Mouse (Mus musculus) forebrain, postnatal 0 days (tissue): ENCODE data around the gene Cbx7. TPM values are rescaled to one million over a fixed set of nuclear protein-coding genes. Genes with fewer than 3 reads are reported as not detected.
A peak's percentile ranks its signal among the peaks of the same experiment; 100 is the strongest.

Experiments
- ATAC-seq: fragments of 200-750 bp; cut with Nextera tagmentation; 2 replicates; pipeline ENCODE4 v1.8.0; 2017; ENCODE audit warnings: mild to moderate bottlenecking, moderate library complexity
- DNase-seq: peaks from one replicate; pipeline ENCODE4 v3.0.0-alpha.2; 2015
- H3K27ac ChIP-seq: fragments of 300-500 bp; sonication (generic); 2 replicates; pipeline ENCODE4 v1.5.1; 2014; ENCODE audit warnings: low read depth, mild to moderate bottlenecking, antibody characterized with exemption, low read length, moderate library complexity, mixed read lengths
- H3K27me3 ChIP-seq: fragments of 300-500 bp; sonication (generic); 2 replicates; pipeline ENCODE4 v1.6.1; 2014; ENCODE audit warnings: mild to moderate bottlenecking, low read length, mixed read lengths; ENCODE audit not compliant: insufficient read depth
- H3K36me3 ChIP-seq: fragments of 300-500 bp; sonication (generic); 2 replicates; pipeline ENCODE4 v1.6.1; 2014; ENCODE audit warnings: mild to moderate bottlenecking, moderate library complexity; ENCODE audit not compliant: insufficient read depth
- H3K4me1 ChIP-seq: fragments of 300-500 bp; sonication (generic); 2 replicates; pipeline ENCODE4 v1.6.1; 2014; ENCODE audit warnings: antibody characterized with exemption; ENCODE audit not compliant: insufficient read depth
- H3K4me2 ChIP-seq: fragments of 300-500 bp; sonication (generic); 2 replicates; pipeline ENCODE4 v1.6.1; 2014; ENCODE audit warnings: low read depth, mild to moderate bottlenecking, moderate library complexity
- H3K4me3 ChIP-seq: fragments of 300-500 bp; sonication (generic); 2 replicates; pipeline ENCODE4 v1.5.1; 2014; ENCODE audit warnings: low read depth, low read length, mixed read lengths
- H3K9ac ChIP-seq: fragments of 300-500 bp; sonication (generic); 2 replicates; pipeline ENCODE4 v1.6.1; 2014; ENCODE audit warnings: mild to moderate bottlenecking
- H3K9me3 ChIP-seq: fragments of 300-500 bp; sonication (generic); 2 replicates; pipeline ENCODE4 v1.6.1; 2016; ENCODE audit warnings: low read length
- CTCF ChIP-seq: sonication (generic); IDR thresholded peaks from 2 replicates; pipeline ENCODE4 v1.5.1; 2016; ENCODE audit warnings: antibody characterized with exemption, control low read depth, low read depth
- WGBS: fragments of 180-500 bp; shearing (Covaris S2); extraction: QIAGEN DNeasy Blood & Tissue Kit; methylation state at CpG from one replicate; pipeline ENCODE4 v1.1.7; 2014; 5-methylcytosine and 5-hydroxymethylcytosine counted together
- polyA plus RNA-seq: library from polyadenylated mRNA; unstranded; fragments of >200 nt; fragmentation: Nextera tagmentation; extraction: Ambion mirVana; gene quantifications from 2 replicates; pipeline ENCODE4 v1.2.1, GENCODE M21; 2015
- total RNA-seq: library from RNA; depleted of rRNA; stranded (reverse); fragments of >200 nt; gene quantifications from 2 replicates; pipeline ENCODE4 v1.2.3, GENCODE M21; 2014

Cbx7 gene
- total and polyA plus RNA-seq, 2 experiments from 2014 or later: 3.1 to 11.1 TPM

DNA sequence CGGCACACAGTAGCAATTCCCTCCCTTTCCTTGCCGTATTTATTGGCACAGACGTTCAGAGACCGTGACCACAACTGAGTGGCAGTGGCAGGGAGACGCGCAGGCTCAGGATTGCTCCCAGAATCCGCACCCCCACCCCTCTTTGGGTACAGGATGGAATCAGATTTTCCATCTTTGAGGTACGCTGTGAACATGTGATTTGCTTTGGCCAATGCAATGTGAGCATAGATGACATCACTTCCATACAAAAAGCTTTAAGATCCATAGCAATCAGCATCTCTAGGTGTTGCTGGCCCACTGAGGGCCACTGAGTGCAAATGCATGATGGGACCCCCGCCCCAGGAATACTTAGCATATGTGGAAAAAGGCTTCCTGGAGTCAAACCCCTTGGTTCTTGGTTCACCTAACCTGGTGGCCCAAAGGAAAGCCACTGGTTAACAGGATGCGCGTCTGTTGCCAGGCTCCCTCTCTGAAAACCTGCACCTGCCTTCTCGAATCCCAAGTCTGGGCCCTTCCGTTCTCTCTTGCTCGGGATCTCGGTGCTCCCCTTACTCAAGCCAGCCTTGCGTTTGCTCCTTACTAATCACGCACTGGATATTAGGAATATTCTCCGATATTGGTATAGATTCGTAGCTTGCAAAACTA, 88.2 kb downstream of the Cbx7 start:
- H3K27me3 ChIP-seq: no peaks in the 10 kb centered on the region
- no peak for TF ChIP-seq CTCF
- H3K9ac ChIP-seq: peak overlapping the region; percentile 75
- H3K4me2 ChIP-seq: peak overlapping the region; percentile 72
- no peaks in the 10 kb centered on the region for H3K9me3 ChIP-seq
- H3K4me1 ChIP-seq: 0 out of 2 replicates have a peak, but pooled peaks cover 2% of the 10 kb centered on the region
- H3K27ac ChIP-seq: peak overlapping the region; percentile 91
- peak overlapping the region; percentile 42 for H3K4me3 ChIP-seq
- peak; percentile 83 for ATAC-seq
- no peaks in the 10 kb centered on the region for H3K36me3 ChIP-seq
- DNase-seq: peak; percentile 87
- WGBS: 15% methylated on average over 19 of the region's 19 CpGs

DNA sequence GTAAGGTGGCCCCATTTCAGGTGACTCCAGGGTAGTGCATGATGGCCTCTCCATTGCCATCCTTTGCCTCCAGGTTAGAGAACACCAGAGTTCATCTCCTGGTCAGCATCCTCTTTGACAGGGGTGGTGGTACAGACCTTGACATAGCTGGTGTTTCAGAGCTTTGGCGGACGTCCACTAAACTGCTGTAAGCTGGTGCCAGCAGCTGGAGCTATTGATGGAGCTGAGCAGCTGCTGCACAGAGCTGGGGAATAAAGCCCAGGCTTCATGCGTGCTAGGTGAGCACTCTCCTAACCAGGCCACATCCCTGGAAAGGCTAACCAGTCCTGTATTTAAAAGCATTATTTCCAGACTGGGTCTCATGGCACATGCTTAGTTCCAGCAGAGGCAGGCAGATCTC, 90.4 kb downstream of the Cbx7 start:
- WGBS: 70% methylated on average over 3 of the region's 3 CpGs
- TF ChIP-seq CTCF: no peak
- H3K36me3 ChIP-seq: no peaks in the 10 kb centered on the region
- H3K27ac ChIP-seq: no peak overlapping the region
- no peak for ATAC-seq
- 0 out of 2 replicates have a peak, but pooled peaks cover 2% of the 10 kb centered on the region for H3K4me1 ChIP-seq
- no peak overlapping the region for H3K4me2 ChIP-seq
- no peak overlapping the region for H3K4me3 ChIP-seq
- no peaks in the 10 kb centered on the region for H3K9me3 ChIP-seq
- no peak overlapping the region for H3K9ac ChIP-seq
- no peaks in the 10 kb centered on the region for H3K27me3 ChIP-seq
- no peak for DNase-seq

DNA sequence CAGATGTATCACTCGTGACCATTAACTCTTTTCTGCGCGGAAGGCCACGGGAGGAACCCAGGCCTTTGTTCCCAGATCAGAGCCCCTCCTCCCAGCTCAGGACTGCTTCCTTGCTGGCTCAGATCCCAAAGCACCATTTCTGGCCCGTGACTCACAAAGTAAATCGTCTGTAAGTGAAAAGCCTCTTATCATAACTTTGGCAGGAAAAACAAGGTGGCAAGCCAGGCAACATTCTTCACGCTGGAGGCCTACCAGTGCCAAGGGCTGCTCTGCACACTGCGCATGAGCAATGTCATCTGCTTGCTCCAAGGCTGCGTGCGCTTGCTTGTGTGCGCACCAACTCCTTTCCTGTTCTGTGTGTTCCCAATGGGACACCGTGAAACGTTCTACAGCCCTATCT, 91.6 kb downstream of the Cbx7 start:
- Histone ChIP-seq H3K9me3 (no peaks in the 10 kb centered on the region), H3K4me3 (no peak overlapping the region), H3K27ac (peak overlapping the region; percentile 36; the same call in 1 of the 2 replicates), H3K36me3 (no peaks in the 10 kb centered on the region), H3K9ac (no peak overlapping the region), H3K27me3 (no peaks in the 10 kb centered on the region), H3K4me2 (0 out of 2 replicates have a peak overlapping the region, but pooled peaks have one; percentile 18), H3K4me1 (0 out of 2 replicates have a peak, but pooled peaks cover 2% of the 10 kb centered on the region)
- no peak for TF ChIP-seq CTCF
- WGBS: 24% methylated on average over 13 of the region's 13 CpGs
- DNase-seq (peak; percentile 90), ATAC-seq (peak; percentile 19)

DNA sequence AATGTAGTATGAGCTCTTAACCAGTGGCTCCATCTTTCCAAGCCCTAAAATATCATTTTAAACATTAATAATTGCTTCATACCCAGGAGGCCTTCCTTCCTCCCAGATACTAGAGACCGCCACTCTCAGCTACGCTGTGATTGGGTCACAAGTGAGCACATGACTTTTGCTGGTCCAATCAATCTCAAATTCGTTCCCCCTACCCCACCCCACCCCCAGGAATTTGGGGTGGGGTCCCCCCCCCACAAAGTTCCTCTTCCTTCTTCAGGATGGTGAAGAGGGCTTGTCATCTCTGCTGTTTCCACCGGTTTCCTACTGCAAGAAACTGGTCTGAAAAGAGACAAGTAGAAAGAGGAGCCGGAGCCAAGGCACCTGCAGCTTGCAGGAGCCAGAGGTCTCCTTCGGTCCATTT, 92.2 kb downstream of the Cbx7 start:
- 68% methylated on average over 6 of the region's 6 CpGs for WGBS
- ATAC-seq (no peak), DNase-seq (no peak)
- H3K9ac ChIP-seq: no peak overlapping the region
- H3K36me3 ChIP-seq: no peaks in the 10 kb centered on the region
- H3K4me1 ChIP-seq: 0 out of 2 replicates have a peak, but pooled peaks cover 2% of the 10 kb centered on the region
- 0 out of 2 replicates have a peak overlapping the region, but pooled peaks have one; percentile 18 for H3K4me2 ChIP-seq
- H3K27me3 ChIP-seq: no peaks in the 10 kb centered on the region
- TF ChIP-seq CTCF: no peak
- no peaks in the 10 kb centered on the region for H3K9me3 ChIP-seq
- no peak overlapping the region for H3K4me3 ChIP-seq
- H3K27ac ChIP-seq: peak overlapping the region; percentile 36; the same call in 1 of the 2 replicates

DNA sequence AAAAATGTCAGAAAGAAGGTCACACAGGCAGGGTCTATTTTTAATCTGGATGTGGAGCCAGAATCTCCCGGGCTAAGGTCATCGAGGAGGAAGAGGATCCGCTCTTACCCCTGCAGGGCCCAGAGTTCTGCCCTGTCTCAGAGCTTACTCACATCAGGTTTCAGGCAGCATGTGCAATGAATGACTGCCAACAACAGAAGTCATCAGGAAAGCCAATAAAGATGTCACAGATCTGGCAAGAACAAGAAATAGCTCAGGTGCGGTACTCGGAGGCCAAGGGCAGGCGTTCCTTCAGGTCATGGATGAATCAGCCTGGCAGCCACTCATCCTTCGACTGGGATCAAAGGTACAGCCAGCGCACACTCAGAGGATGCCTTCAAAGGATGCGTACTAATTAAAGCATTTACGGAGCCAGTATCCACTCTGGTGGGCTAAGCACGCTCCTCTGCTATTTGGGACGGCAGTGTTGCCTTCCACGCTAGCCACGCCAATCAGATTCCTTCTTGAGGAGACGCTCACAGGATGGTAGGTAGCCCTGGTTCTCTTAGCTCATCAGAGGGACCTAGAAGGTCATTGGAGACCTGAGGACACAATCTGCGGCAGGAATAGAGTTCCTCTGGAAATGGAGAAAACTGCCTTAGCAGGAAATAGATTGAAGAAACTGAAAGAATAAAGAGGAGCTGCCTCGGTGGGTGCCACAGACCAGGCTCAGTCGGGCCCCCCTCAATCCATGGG, 95.5 kb downstream of the Cbx7 start:
- WGBS: 77% methylated on average over 18 of the region's 18 CpGs
- ATAC-seq: no peak
- H3K27ac ChIP-seq: no peak overlapping the region
- H3K27me3 ChIP-seq: no peaks in the 10 kb centered on the region
- H3K4me3 ChIP-seq: no peak overlapping the region
- H3K9ac ChIP-seq: no peak overlapping the region
- no peak for DNase-seq
- H3K36me3 ChIP-seq: no peaks in the 10 kb centered on the region
- no peaks in the 10 kb centered on the region for H3K9me3 ChIP-seq
- H3K4me1 ChIP-seq: 0 out of 2 replicates have a peak, but pooled peaks cover 2% of the 10 kb centered on the region
- TF ChIP-seq CTCF: no peak
- H3K4me2 ChIP-seq: no peak overlapping the region

DNA sequence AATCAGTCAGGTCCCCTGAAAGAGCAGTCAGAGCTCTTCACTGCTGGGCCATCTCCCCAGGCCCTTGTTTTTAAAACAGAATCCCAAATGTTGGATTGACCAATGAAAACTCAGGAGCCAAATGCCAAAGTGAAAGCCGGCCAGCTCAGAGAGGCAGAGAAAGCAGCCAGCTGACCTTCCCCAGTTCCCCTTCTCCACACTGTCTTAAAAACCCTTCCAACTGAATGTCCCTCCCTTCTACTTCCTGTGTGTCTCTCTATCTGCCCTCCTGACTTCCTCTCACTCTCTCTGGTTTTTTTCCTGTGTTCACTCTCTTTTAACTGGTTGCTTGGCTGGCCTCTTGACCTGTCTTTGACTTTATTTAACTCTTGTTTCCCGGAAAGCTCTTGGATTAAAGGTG, 96.9 kb downstream of the Cbx7 start:
- WGBS: 68% methylated on average over 2 of the region's 2 CpGs
- Histone ChIP-seq H3K4me1 (no peaks in the 10 kb centered on the region), H3K27ac (no peak overlapping the region), H3K9ac (no peak overlapping the region), H3K4me2 (no peak overlapping the region), H3K4me3 (no peak overlapping the region), H3K27me3 (no peaks in the 10 kb centered on the region), H3K9me3 (no peaks in the 10 kb centered on the region), H3K36me3 (no peaks in the 10 kb centered on the region)
- TF ChIP-seq CTCF: no peak
- ATAC-seq (no peak), DNase-seq (no peak)

DNA sequence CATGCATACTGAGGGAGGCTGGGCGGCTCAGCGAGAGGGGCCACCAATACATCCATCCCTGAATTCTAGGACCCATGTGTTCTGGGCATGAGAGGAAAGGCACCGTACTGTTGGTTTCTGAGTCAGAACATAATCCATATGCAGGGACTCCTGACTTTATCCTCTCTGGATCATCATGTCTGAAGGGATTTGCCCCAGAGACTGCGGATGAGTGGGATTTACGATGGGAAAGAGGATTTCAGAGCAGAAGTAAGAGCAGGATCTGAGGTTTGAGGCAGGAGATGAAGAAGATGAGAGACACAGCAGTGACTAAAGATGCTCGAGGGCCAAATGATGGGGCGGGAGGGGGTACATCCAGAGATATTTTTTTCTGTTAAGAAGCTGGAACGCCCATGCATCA, 97.4 kb downstream of the Cbx7 start:
- H3K36me3 ChIP-seq: no peaks in the 10 kb centered on the region
- DNase-seq (no peak), ATAC-seq (no peak)
- H3K9me3 ChIP-seq: no peaks in the 10 kb centered on the region
- no peaks in the 10 kb centered on the region for H3K27me3 ChIP-seq
- WGBS: 92% methylated on average over 8 of the region's 8 CpGs
- no peaks in the 10 kb centered on the region for H3K4me1 ChIP-seq
- no peak for TF ChIP-seq CTCF
- no peak overlapping the region for H3K9ac ChIP-seq
- no peak overlapping the region for H3K4me2 ChIP-seq
- H3K27ac ChIP-seq: no peak overlapping the region
- no peak overlapping the region for H3K4me3 ChIP-seq
